Mouse (Mus musculus) thymus, postnatal 36 days (tissue): ENCODE data around the gene Gulp1.

Experiments
- DNase-seq, 2 experiments: peaks; one replicate each; pipeline ENCODE4 v3.0.0; 2022; ENCODE audit warnings: mixed read lengths in 2 of 2

The Gulp1 gene

GRCm38 (mm10) chr1:44551461-44552370 lies at the start of gene Gulp1:
Gene Gulp1 (plus strand): TSS chr1:44551511.
- DNase-seq = peak in 1 of 2 experiments; percentile 1

- no peak for DNase-seq
Observed at GRCm38 (mm10) chr1:44550261-44550660, 1.1 kb upstream of the Gulp1 start.

GRCm38 (mm10) chr1:44552371-44552841 lies 1.1 kb downstream of the Gulp1 start:
- no peak for DNase-seq

- DNase-seq = no peak
Observed at GRCm38 (mm10) chr1:44553166-44553898, 2.0 kb downstream of the Gulp1 start.

- DNase-seq = no peak
Observed at GRCm38 (mm10) chr1:44567431-44567830, 16.1 kb downstream of the Gulp1 start.

- no peak for DNase-seq
Observed at GRCm38 (mm10) chr1:44568296-44568695, 17.0 kb downstream of the Gulp1 start.

- no peak for DNase-seq
Observed at GRCm38 (mm10) chr1:44576001-44576400, 24.7 kb downstream of the Gulp1 start.

GRCm38 (mm10) chr1:44576610-44577009 lies 25.3 kb downstream of the Gulp1 start:
- DNase-seq = no peak

- no peak for DNase-seq
Observed at GRCm38 (mm10) chr1:44580390-44580789, 29.1 kb downstream of the Gulp1 start.

GRCm38 (mm10) chr1:44584886-44585385 lies 33.6 kb downstream of the Gulp1 start:
- no peak for DNase-seq

GRCm38 (mm10) chr1:44591742-44592141 lies 40.4 kb downstream of the Gulp1 start:
- DNase-seq = no peak

- no peak for DNase-seq
Observed at GRCm38 (mm10) chr1:44593109-44593508, 41.8 kb downstream of the Gulp1 start.

- no peak for DNase-seq
Observed at GRCm38 (mm10) chr1:44598312-44598711, 47.0 kb downstream of the Gulp1 start.

- DNase-seq = no peak
Observed at GRCm38 (mm10) chr1:44613294-44614041, 62.2 kb downstream of the Gulp1 start.

GRCm38 (mm10) chr1:44618751-44619150 lies 67.4 kb downstream of the Gulp1 start:
- no peak for DNase-seq

GRCm38 (mm10) chr1:44634481-44634880 lies 83.2 kb downstream of the Gulp1 start:
- no peak for DNase-seq

GRCm38 (mm10) chr1:44645678-44646276 lies 94.5 kb downstream of the Gulp1 start:
- DNase-seq = no peak

GRCm38 (mm10) chr1:44678974-44679373 lies 127.7 kb downstream of the Gulp1 start:
- no peak for DNase-seq

GRCm38 (mm10) chr1:44679415-44679814 lies 128.1 kb downstream of the Gulp1 start:
- no peak for DNase-seq

- no peak for DNase-seq
Observed at GRCm38 (mm10) chr1:44682556-44682955, 131.2 kb downstream of the Gulp1 start.

GRCm38 (mm10) chr1:44683723-44684122 lies 132.4 kb downstream of the Gulp1 start:
- no peak for DNase-seq

GRCm38 (mm10) chr1:44720785-44721410 lies 169.6 kb downstream of the Gulp1 start:
- no peak for DNase-seq
